14 mouse cellular contexts compared by ENCODE assay signal in genomic region chr11:34355406-34355805, GRCm38 (mm10). TPM values are rescaled to one million over a fixed set of nuclear protein-coding genes. Genes with fewer than 3 reads are reported as not detected.
DNase-seq lines count a peak whose midpoint lies in the region; ATAC-seq and TF ChIP-seq lines count a peak whose summit lies in the region.
"Had no signal": no experiment of that assay in that cellular context is flagged by ENCODE, and none has a peak within 500 bp of the region (broad histone marks: within the 10 kb centered on the region; RNA-seq: fewer than 3 reads in every experiment).

No protein-coding gene starts in this region.

- TF ChIP-seq CTCF in midbrain, postnatal 0 days (IDR thresholded peaks at IDR 0.05): no peak

- no peak overlapping the region for H3K4me3 ChIP-seq in midbrain, postnatal 0 days (ENCODE audit: low read depth, low read length)
- H3K4me3 ChIP-seq in midbrain, embryonic 14.5 days (replicated peaks; ENCODE audit: low read depth, low read length): no peak overlapping the region
- H3K4me3 ChIP-seq: limb, embryonic 12.5 days had no signal

- ATAC-seq in midbrain, postnatal 0 days (ENCODE audit: low FRiP score): peak; percentile 27; the same call in 1 of the 2 replicates
- ATAC-seq in midbrain, embryonic 14.5 days (ENCODE audit: low FRiP score, low TSS enrichment): no peak

- no peaks in the 10 kb centered on the region for H3K27me3 ChIP-seq in midbrain, postnatal 0 days (ENCODE audit: insufficient read depth, low read length)
- no peaks in the 10 kb centered on the region for H3K27me3 ChIP-seq in midbrain, embryonic 14.5 days (ENCODE audit: control insufficient read depth, insufficient read depth, low read length)
- H3K27me3 ChIP-seq: limb, embryonic 12.5 days had no signal

- H3K9ac ChIP-seq in midbrain, postnatal 0 days (replicated peaks; ENCODE audit: low read length, poor library complexity, severe bottlenecking): no peak overlapping the region
- H3K9ac ChIP-seq in midbrain, embryonic 14.5 days (replicated peaks; ENCODE audit: low read length): no peak overlapping the region
- H3K9ac ChIP-seq: limb, embryonic 12.5 days had no signal

- H3K36me3 ChIP-seq in midbrain, postnatal 0 days (ENCODE audit: insufficient read depth, low read length): no peaks in the 10 kb centered on the region
- no peaks in the 10 kb centered on the region for H3K36me3 ChIP-seq in midbrain, embryonic 14.5 days (ENCODE audit: control insufficient read depth, insufficient read depth, low read length)
- H3K36me3 ChIP-seq: limb, embryonic 12.5 days had no signal

- WGBS in midbrain, postnatal 0 days: 71% methylated on average over 12 of the region's 12 CpGs
- WGBS in midbrain, embryonic 14.5 days: 67% methylated on average over 12 of the region's 12 CpGs

- H3K4me2 ChIP-seq in midbrain, postnatal 0 days (ENCODE audit: low read depth, low read length, poor library complexity, severe bottlenecking): no peak overlapping the region
- no peak overlapping the region for H3K4me2 ChIP-seq in midbrain, embryonic 14.5 days (ENCODE audit: low read length)
- H3K4me2 ChIP-seq: limb, embryonic 12.5 days had no signal

- peak; percentile 10 for DNase-seq in gastrocnemius, postnatal 10 days
- DNase-seq in gastrocnemius, adult 8-10 months (ENCODE audit: low spot score in 2 of 2): no peak
- DNase-seq in midbrain, postnatal 0 days (ENCODE audit: low spot score): no peak
- DNase-seq in midbrain, embryonic 14.5 days: no peak
- DNase-seq in kidney, adult 9 months: peak; percentile 79
- DNase-seq in kidney, postnatal 25 days: peak; percentile 78 to 89
- no peak for DNase-seq in T-cell, adult 2 months (ENCODE audit: low spot score)
- DNase-seq in adipocyte (ENCODE audit: low spot score): no peak
- DNase-seq: layer of hippocampus, postnatal 36 days; lung, postnatal 4 days; right cerebral cortex, postnatal 14 days; thymus, adult 2 months had no signal

- H3K27ac ChIP-seq in midbrain, postnatal 0 days (ENCODE audit: low read depth, low read length): no peak overlapping the region
- no peak overlapping the region for H3K27ac ChIP-seq in midbrain, embryonic 14.5 days (replicated peaks; ENCODE audit: low read depth, low read length)
- H3K27ac ChIP-seq: limb, embryonic 12.5 days had no signal

- peaks cover 5% of the 10 kb centered on the region; the same call in 1 of the 2 replicates for H3K4me1 ChIP-seq in midbrain, postnatal 0 days (ENCODE audit: insufficient read depth, low read length)
- H3K4me1 ChIP-seq in midbrain, embryonic 14.5 days (ENCODE audit: control insufficient read depth, insufficient read depth, low read length): peaks cover 15% of the 10 kb centered on the region

- H3K9me3 ChIP-seq in midbrain, postnatal 0 days (ENCODE audit: low read length): no peaks in the 10 kb centered on the region
- no peaks in the 10 kb centered on the region for H3K9me3 ChIP-seq in midbrain, embryonic 14.5 days (ENCODE audit: control insufficient read depth, low read length)
- H3K9me3 ChIP-seq: limb, embryonic 12.5 days had no signal

RNA-seq across cellular contexts. Expression of gene Fam196b, which starts 40.8 kb away (rescaled TPM):
- under 1 TPM; 0.07 to 0.11 TPM for total RNA-seq in gastrocnemius, postnatal 10 days (2021)
- under 1 TPM; 0.40 to 0.92 (median 0.63) TPM for total RNA-seq in gastrocnemius, adult 8-10 months (2022)
- 9.2 and 10.1 TPM in 2 replicates for total RNA-seq in midbrain, postnatal 0 days (2014; rRNA removed)
- 3.2 and 3.4 TPM in 2 replicates for polyA plus RNA-seq in midbrain, postnatal 0 days (2015; fragmentation: Nextera tagmentation; extraction: Ambion mirVana)
- 3.7 TPM in 2 replicates for polyA plus RNA-seq in midbrain, embryonic 14.5 days (2014; fragmentation: Nextera tagmentation; extraction: Ambion mirVana)
- total RNA-seq: heart, postnatal 25 days had no signal

Comparison
In these comparisons a context has a peak if more than half of its experiments do, and no peak if none do; other contexts are left out.
1. DNase-seq: peak in gastrocnemius, postnatal 10 days (single experiment), kidney, adult 9 months (single experiment) and kidney, postnatal 25 days (2 of 2); none in gastrocnemius, adult 8-10 months (0 of 2), midbrain, postnatal 0 days (single experiment), midbrain, embryonic 14.5 days (single experiment), T-cell, adult 2 months (single experiment) and adipocyte (single experiment).